Mouse (Mus musculus) MEL (cell line): ENCODE results near the gene Gpbar1. TPM values are rescaled to one million over a fixed set of nuclear protein-coding genes. Genes with fewer than 3 reads are reported as not detected.

Experiments used
- DNase-seq: peaks from one replicate; pipeline ENCODE4 v3.0.0; 2011; ENCODE audit warnings: low read depth, low spot score
- H3K27ac ChIP-seq: 2 replicates; pipeline ENCODE4 v1.5.1; 2012; ENCODE audit warnings: low read depth, mild to moderate bottlenecking, control low read depth, low read length, moderate library complexity; ENCODE audit not compliant: control insufficient read depth
- H3K27me3 ChIP-seq, 2 experiments: fragments of 150-350 bp in 1 of 2; sonication (generic) in 1 of 2; 2 replicates each; pipeline ENCODE4 v1.6.1; 2012; ENCODE audit warnings: low read length in 2 of 2, mild to moderate bottlenecking in 2 of 2, improper control_type of control experiment in 1 of 2, moderate library complexity in 1 of 2; ENCODE audit not compliant: insufficient read depth in 2 of 2, control insufficient read depth in 1 of 2
- H3K36me3 ChIP-seq, 2 experiments: 2 replicates each; pipeline ENCODE4 v1.6.1; 2012 to 2014; ENCODE audit warnings: low read length in 2 of 2, improper control_type of control experiment in 1 of 2, inconsistent platforms in 1 of 2, mild to moderate bottlenecking in 1 of 2; ENCODE audit not compliant: insufficient read depth in 2 of 2, control insufficient read depth in 1 of 2
- H3K4me1 ChIP-seq, 2 experiments: fragments of 150-350 bp in 1 of 2; sonication (generic) in 1 of 2; 2 replicates each; pipeline ENCODE4 v1.6.1; 2012; ENCODE audit warnings: low read length in 2 of 2, improper control_type of control experiment in 1 of 2, mild to moderate bottlenecking in 1 of 2; ENCODE audit not compliant: insufficient read depth in 2 of 2, control insufficient read depth in 1 of 2
- H3K4me3 ChIP-seq, 2 experiments: fragments of 150-350 bp in 1 of 2; sonication (generic) in 1 of 2; 2 replicates each; pipeline ENCODE4 v1.5.1; 2012; ENCODE audit warnings: low read depth in 2 of 2, low read length in 2 of 2, mild to moderate bottlenecking in 2 of 2, moderate library complexity in 2 of 2, control low read depth in 1 of 2, improper control_type of control experiment in 1 of 2; ENCODE audit not compliant: control insufficient read depth in 1 of 2, insufficient read depth in 1 of 2
- H3K79me2 ChIP-seq: 2 replicates; pipeline ENCODE4 v1.6.1; 2012; ENCODE audit warnings: mild to moderate bottlenecking, low read length, moderate library complexity; ENCODE audit not compliant: control insufficient read depth, poor library complexity, insufficient read depth
- H3K9ac ChIP-seq: 2 replicates; pipeline ENCODE4 v1.6.1; 2012; ENCODE audit warnings: low read depth, mild to moderate bottlenecking, control low read depth, low read length, moderate library complexity; ENCODE audit not compliant: control insufficient read depth, poor library complexity, severe bottlenecking
- H3K9me3 ChIP-seq: fragments of 150-350 bp; sonication (generic); replicated peaks from 2 replicates; pipeline ENCODE4 v1.6.1; 2012; ENCODE audit warnings: mild to moderate bottlenecking, low read length, improper control_type of control experiment, moderate library complexity; ENCODE audit not compliant: insufficient read depth
- CHD1 ChIP-seq: IDR thresholded peaks from 2 replicates; pipeline ENCODE4 v1.6.1; 2012; ENCODE audit warnings: low read depth, mild to moderate bottlenecking, inconsistent platforms, low read length, improper control_type of control experiment
- EP300 ChIP-seq, 2 experiments: IDR thresholded peaks; 2 replicates each; pipeline ENCODE4 v1.6.1; 2011; ENCODE audit warnings: improper control_type of control experiment in 2 of 2, low read length in 2 of 2, low read depth in 1 of 2, mild to moderate bottlenecking in 1 of 2
- ETS1 ChIP-seq: IDR thresholded peaks from 2 replicates; pipeline ENCODE4 v1.6.1; 2012; ENCODE audit warnings: low read depth, mild to moderate bottlenecking, inconsistent platforms, low read length, improper control_type of control experiment, moderate library complexity
- GABPA ChIP-seq: IDR thresholded peaks from 2 replicates; pipeline ENCODE4 v1.6.1; 2012; ENCODE audit warnings: low read depth, mild to moderate bottlenecking, inconsistent platforms, low read length, improper control_type of control experiment, moderate library complexity
- HCFC1 ChIP-seq: IDR thresholded peaks from 2 replicates; pipeline ENCODE4 v1.6.1; 2012; ENCODE audit warnings: low read depth, mild to moderate bottlenecking, inconsistent platforms, low read length, improper control_type of control experiment, moderate library complexity
- KAT2A ChIP-seq: conservative IDR thresholded peaks from 2 replicates; pipeline ENCODE4 v1.6.1; 2012; ENCODE audit warnings: low read depth, low read length, improper control_type of control experiment, inconsistent platforms
- MAX ChIP-seq: IDR thresholded peaks from 2 replicates; pipeline ENCODE4 v1.6.1; 2011; ENCODE audit warnings: low read length, improper control_type of control experiment
- MEF2A ChIP-seq: IDR thresholded peaks from 2 replicates; pipeline ENCODE4 v1.6.1; 2014; ENCODE audit warnings: low read depth, mild to moderate bottlenecking, inconsistent platforms, low read length, improper control_type of control experiment; ENCODE audit not compliant: poor library complexity, insufficient replicate concordance, severe bottlenecking; ENCODE audit errors: extremely low read depth
- MXI1 ChIP-seq: IDR thresholded peaks from 2 replicates; pipeline ENCODE4 v1.6.1; 2011; ENCODE audit warnings: mild to moderate bottlenecking, low read depth, low read length, improper control_type of control experiment
- MYC ChIP-seq: IDR thresholded peaks from 2 replicates; pipeline ENCODE4 v1.6.1; 2011; ENCODE audit warnings: low read depth, mild to moderate bottlenecking, low read length, improper control_type of control experiment, moderate library complexity
- NELFE ChIP-seq: IDR thresholded peaks from 2 replicates; pipeline ENCODE4 v1.6.1; 2011; ENCODE audit warnings: low read depth, low read length, improper control_type of control experiment
- RCOR1 ChIP-seq: IDR thresholded peaks from 2 replicates; pipeline ENCODE4 v1.6.1; 2012; ENCODE audit warnings: low read depth, mild to moderate bottlenecking, inconsistent platforms, low read length, improper control_type of control experiment
- TAL1 ChIP-seq: IDR thresholded peaks from 2 replicates; pipeline ENCODE4 v1.6.1; 2012; ENCODE audit warnings: mild to moderate bottlenecking, inconsistent platforms, low read length, moderate library complexity, mixed read lengths
- TBP ChIP-seq: IDR thresholded peaks from 2 replicates; pipeline ENCODE4 v1.8.0; 2011; ENCODE audit warnings: low read depth, low read length, improper control_type of control experiment
- TCF12 ChIP-seq: IDR thresholded peaks from 2 replicates; pipeline ENCODE4 v1.6.1; 2014; ENCODE audit warnings: low read depth, mild to moderate bottlenecking, inconsistent platforms, low read length, improper control_type of control experiment, moderate library complexity
- USF1 ChIP-seq: IDR thresholded peaks from 2 replicates; pipeline ENCODE4 v1.6.1; 2014; ENCODE audit warnings: low read depth, mild to moderate bottlenecking, inconsistent platforms, low read length, improper control_type of control experiment, moderate library complexity
- ZC3H11A ChIP-seq: IDR thresholded peaks from 2 replicates; pipeline ENCODE4 v1.6.1; 2012; ENCODE audit warnings: low read depth, mild to moderate bottlenecking, inconsistent platforms, low read length, improper control_type of control experiment
- polyA plus RNA-seq, 2 experiments: library from polyadenylated mRNA; stranded (reverse) in 1 of 2; unstranded in 1 of 2; fragments of >175 nt in 1 of 2; fragments of >200 nt in 1 of 2; gene quantifications; 2 replicates each; pipeline versions ENCODE4 v1.2.1 to v1.2.4; 2012; ENCODE audit warnings: low replicate concordance in 2 of 2, low read depth in 1 of 2; ENCODE audit not compliant: insufficient read length in 2 of 2, insufficient read depth in 1 of 2, missing spikeins in 1 of 2
- total RNA-seq: library from RNA; depleted of rRNA; stranded (reverse); fragments of 300-350 nt; gene quantifications from 2 replicates; pipeline ENCODE4 v1.2.3, GENCODE M21; 2012

Gene Gpbar1
- total and polyA plus RNA-seq, 3 experiments: not detected

- no peak overlapping the region for H3K27ac ChIP-seq
- no peak for DNase-seq
- no peak for TF ChIP-seq HCFC1
- TF ChIP-seq RCOR1: no peak
- no peak for TF ChIP-seq USF1
- H3K79me2 ChIP-seq: peaks cover 11% of the 10 kb centered on the region
- H3K4me3 ChIP-seq: no peak overlapping the region
- no peaks in the 10 kb centered on the region for H3K9me3 ChIP-seq
- no peak overlapping the region for H3K9ac ChIP-seq
- H3K36me3 ChIP-seq: peaks cover 0 to 25% of the 10 kb centered on the region in 2 experiments; a peak in 3 of 4 replicates
- no peaks in the 10 kb centered on the region for H3K27me3 ChIP-seq
- peaks cover 13 to 43% of the 10 kb centered on the region in 2 experiments for H3K4me1 ChIP-seq
These were observed 19.9 kb downstream of the Gpbar1 start for GRCm38 (mm10) chr1:74298157-74298750.

GRCm38 (mm10) chr1:74298996-74299395, 20.6 kb downstream of the Gpbar1 start:
- Histone ChIP-seq H3K27me3 (no peaks in the 10 kb centered on the region), H3K79me2 (peaks cover 18% of the 10 kb centered on the region), H3K4me3 (no peak overlapping the region), H3K27ac (no peak overlapping the region), H3K36me3 (peaks cover 0 to 25% of the 10 kb centered on the region in 2 experiments; a peak in 3 of 4 replicates), H3K4me1 (peaks cover 13 to 43% of the 10 kb centered on the region in 2 experiments), H3K9ac (no peak overlapping the region), H3K9me3 (no peaks in the 10 kb centered on the region)
- TF ChIP-seq MXI1: no peak
- TF ChIP-seq CHD1: no peak
- no peak for TF ChIP-seq ETS1
- TF ChIP-seq ZC3H11A: no peak
- no peak for TF ChIP-seq TCF12
- TF ChIP-seq MAX: no peak
- TF ChIP-seq MYC: no peak
- no peak for TF ChIP-seq KAT2A
- TF ChIP-seq MEF2A: no peak
- no peak for TF ChIP-seq TAL1
- no peak for TF ChIP-seq HCFC1
- TF ChIP-seq GABPA: no peak
- TF ChIP-seq NELFE: no peak
- no peak for TF ChIP-seq EP300 (IDR thresholded peaks at IDR 0.05; ENCODE audit: low read depth in 1 of 2, low read length in 2 of 2)
- TF ChIP-seq TBP: no peak
- no peak for DNase-seq
